Mouse (Mus musculus) ES-Bruce4 (cell line): ENCODE measurements at regions not wholly inside any gene's neighbourhood (a gene's known extent, or its start where the extent isn't known, plus 50 kb on each side); places are given as distances from the start of the nearest gene placed in this dataset.

Experiments
- CTCF ChIP-seq: IDR thresholded peaks from one replicate; pipeline ENCODE4 v1.8.1; 2011; ENCODE audit warnings: low read depth, low read length
- POLR2A ChIP-seq: IDR thresholded peaks from one replicate; pipeline ENCODE4 v1.8.1; 2011; ENCODE audit warnings: low read length; ENCODE audit not compliant: insufficient read depth

- no peak for TF ChIP-seq POLR2A
- TF ChIP-seq CTCF, result no peak
Observed at GRCm38 (mm10) chr10:111669658-111670057, 163.6 kb downstream of the Phlda1 start.
